Mouse (Mus musculus): ENCODE data around the gene Fbxo30.
"Not testable (repeated sequence)": the region's sequence is repeated elsewhere in the genome, so short reads cannot be mapped to it uniquely, and the experiment has no call there.

GRCm38 (mm10) chr10:11262292-11262691, 18.8 kb upstream of the Fbxo30 start:
- not testable (repeated sequence) for TF ChIP-seq CTCF (IDR thresholded peaks at IDR 0.05); POLR2A (IDR thresholded peaks at IDR 0.05; ENCODE audit: insufficient read depth, low read depth, low read length)
